Comparison of ENCODE assay signal across 9 mouse cellular contexts in the genomic region with DNA sequence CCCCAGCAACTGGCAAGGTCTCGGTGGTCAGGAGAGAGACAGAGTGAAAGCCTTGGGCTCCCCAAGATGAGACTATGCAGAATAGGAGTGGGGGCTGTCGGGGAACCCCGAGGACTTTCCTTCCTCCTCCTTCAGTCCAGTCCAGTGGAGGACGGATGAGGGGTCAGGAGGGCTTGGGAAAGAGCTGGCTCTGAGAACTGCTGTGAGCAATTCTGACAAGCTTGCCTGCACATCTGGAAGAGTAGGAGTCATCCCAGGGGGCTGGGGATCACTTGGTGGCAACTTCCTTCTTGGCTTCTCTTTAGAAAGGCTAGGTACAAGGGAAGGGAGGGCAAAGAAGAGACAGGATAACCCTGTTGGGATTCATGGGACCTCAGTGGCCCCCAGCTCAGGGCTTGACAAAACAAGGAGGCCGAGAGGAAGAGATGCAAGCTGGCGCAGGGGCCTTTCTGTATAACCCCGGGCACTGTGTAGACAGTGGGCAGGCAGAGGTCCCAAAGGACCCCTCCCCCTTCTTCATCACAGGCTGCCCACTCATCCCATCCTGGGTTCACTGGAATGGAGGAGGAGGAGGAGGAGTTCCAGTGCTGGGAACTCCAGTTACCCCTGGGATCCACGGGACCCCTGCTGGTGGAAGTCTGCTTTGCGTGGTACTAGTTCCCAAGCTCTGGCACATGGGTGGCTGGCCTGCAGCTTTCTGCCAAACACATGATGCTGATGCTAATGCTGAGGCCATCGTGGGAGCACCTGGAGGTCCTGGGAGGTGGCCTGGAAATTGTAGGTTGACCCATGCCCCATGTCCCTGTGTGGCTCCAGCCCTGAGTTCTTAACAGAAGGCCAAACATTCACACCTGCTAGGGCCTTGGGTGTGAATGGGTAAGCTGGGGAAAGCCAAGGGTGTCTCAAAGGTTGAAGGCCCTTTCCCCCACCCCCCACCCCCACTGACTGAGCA. TPM values are rescaled to one million over a fixed set of nuclear protein-coding genes. Genes with fewer than 3 reads are reported as not detected.
DNase-seq lines count a peak whose midpoint lies in the region; ATAC-seq and TF ChIP-seq lines count a peak whose summit lies in the region.
"Had no signal": no experiment of that assay in that cellular context is flagged by ENCODE, and none has a peak within 500 bp of the region (broad histone marks: within the 10 kb centered on the region; RNA-seq: fewer than 3 reads in every experiment).

No protein-coding gene starts in this region.

- peaks cover 21% of the 10 kb centered on the region for H3K4me1 ChIP-seq in liver, embryonic 13.5 days (replicated peaks)
- H3K4me1 ChIP-seq in liver, embryonic 12.5 days, result peaks cover 10% of the 10 kb centered on the region; the same call in 1 of the 2 replicates
- H3K4me1 ChIP-seq in forebrain, embryonic 14.5 days (ENCODE audit: control insufficient read depth, insufficient read depth, low read length), result no peaks in the 10 kb centered on the region
- H3K4me1 ChIP-seq: hindbrain, embryonic 15.5 days had no signal

- H3K9ac ChIP-seq in liver, embryonic 13.5 days, result no peak overlapping the region
- H3K9ac ChIP-seq in liver, embryonic 12.5 days, result no peak overlapping the region
- H3K9ac ChIP-seq in forebrain, embryonic 14.5 days (ENCODE audit: low read length), result no peak overlapping the region
- H3K9ac ChIP-seq: hindbrain, embryonic 15.5 days had no signal

- H3K4me2 ChIP-seq in liver, embryonic 13.5 days, result no peak overlapping the region
- H3K4me2 ChIP-seq in liver, embryonic 12.5 days, result no peak overlapping the region
- H3K4me2 ChIP-seq in forebrain, embryonic 14.5 days (ENCODE audit: low read length), result no peak overlapping the region
- H3K4me2 ChIP-seq: hindbrain, embryonic 15.5 days had no signal

- no peaks in the 10 kb centered on the region for H3K27me3 ChIP-seq in liver, embryonic 13.5 days
- H3K27me3 ChIP-seq in liver, embryonic 12.5 days (replicated peaks), result no peaks in the 10 kb centered on the region
- H3K27me3 ChIP-seq in Patski, result no peaks in the 10 kb centered on the region
- no peaks in the 10 kb centered on the region for H3K27me3 ChIP-seq in forebrain, embryonic 14.5 days (replicated peaks; ENCODE audit: control insufficient read depth, insufficient read depth, low read length)
- H3K27me3 ChIP-seq: hindbrain, embryonic 15.5 days had no signal

- peak overlapping the region; percentile 5; the same call in 1 of the 2 replicates for H3K27ac ChIP-seq in liver, embryonic 13.5 days
- H3K27ac ChIP-seq in liver, embryonic 12.5 days, result no peak overlapping the region
- no peak overlapping the region for H3K27ac ChIP-seq in forebrain, embryonic 14.5 days (ENCODE audit: low read depth, low read length)
- H3K27ac ChIP-seq: hindbrain, embryonic 15.5 days had no signal

- in situ Hi-C loops in Patski (cut with MboI; ENCODE audit: low pct_unique_long_range_greater_than_20kb), result no loop called here

- POLR2A ChIA-PET in Patski (lab: Charles Lee), result interaction anchor here (0.6 to 0.9 kb wide), 2 partner anchors 87 to 1888 kb away, joined by 3 to 6 read pairs; no protein-coding TSS in a partner anchor

- H3K9me3 ChIP-seq in liver, embryonic 13.5 days (replicated peaks), result no peaks in the 10 kb centered on the region
- H3K9me3 ChIP-seq in liver, embryonic 12.5 days (replicated peaks), result no peaks in the 10 kb centered on the region
- no peaks in the 10 kb centered on the region for H3K9me3 ChIP-seq in forebrain, embryonic 14.5 days (replicated peaks; ENCODE audit: control insufficient read depth, low read length)
- H3K9me3 ChIP-seq: hindbrain, embryonic 15.5 days had no signal

- no peak for ATAC-seq in liver, embryonic 13.5 days (ENCODE audit: low read depth)
- ATAC-seq in liver, embryonic 12.5 days, result no peak
- ATAC-seq in Patski, result peak; percentile 37
- no peak for ATAC-seq in forebrain, embryonic 14.5 days
- no peak for ATAC-seq in erythroblast, adult 5-6 weeks (replicated peaks; ENCODE audit: low FRiP score, poor library complexity, severe bottlenecking)

- DNase-seq in adrenal gland, adult (ENCODE audit: inconsistent age in 2 of 2, low spot score in 1 of 2), result peak; percentile 47 to 75
- no peak for DNase-seq in adrenal gland, adult 18-20 months (ENCODE audit: low spot score in 2 of 2)
- DNase-seq in liver, embryonic 13.5 days, result no peak
- DNase-seq in Patski (ENCODE audit: low read depth, low spot score), result no peak
- peak; percentile 70 to 75 for DNase-seq in kidney, postnatal 25 days
- no peak for DNase-seq in forebrain, embryonic 14.5 days (ENCODE audit: low spot score)

- TF ChIP-seq CTCF in Patski (IDR thresholded peaks at IDR 0.05), result no peak

- CTCF ChIA-PET in Patski (lab: Charles Lee), result interaction anchor here (0.8 to 1.5 kb wide), 5 partner anchors 13 to 163 kb away, joined by 3 to 4 read pairs (median 3); no protein-coding TSS in a partner anchor

- no peak overlapping the region for H3K4me3 ChIP-seq in liver, embryonic 13.5 days (replicated peaks)
- H3K4me3 ChIP-seq in liver, embryonic 12.5 days, result no peak overlapping the region
- H3K4me3 ChIP-seq in forebrain, embryonic 14.5 days (ENCODE audit: low read depth, low read length), result no peak overlapping the region
- H3K4me3 ChIP-seq: hindbrain, embryonic 15.5 days had no signal

- 79% methylated on average over 10 of the region's 10 CpGs for whole genome bisulfite sequencing in liver, embryonic 13.5 days (ENCODE audit: insufficient replicate concordance)
- WGBS in liver, embryonic 12.5 days (ENCODE audit: insufficient replicate concordance), result 80% methylated on average over 10 of the region's 10 CpGs
- 85% methylated on average over 10 of the region's 10 CpGs for WGBS in forebrain, embryonic 14.5 days

- H3K36me3 ChIP-seq in liver, embryonic 13.5 days, result peaks cover 90% of the 10 kb centered on the region
- peaks cover 97% of the 10 kb centered on the region for H3K36me3 ChIP-seq in liver, embryonic 12.5 days
- peaks cover 80% of the 10 kb centered on the region for H3K36me3 ChIP-seq in forebrain, embryonic 14.5 days (ENCODE audit: control insufficient read depth, insufficient read depth, low read length)

RNA-seq across cellular contexts. Expression of gene Txn2, which starts 8.0 kb away (rescaled TPM):
- 100 to 1,000 TPM; 544 to 611 TPM for total RNA-seq in adrenal gland, adult 18-20 months (2021)
- 235 and 238 TPM in 2 replicates for polyA plus RNA-seq in liver, embryonic 13.5 days (2015; fragmentation: Nextera tagmentation; extraction: Ambion mirVana)
- polyA plus RNA-seq in liver, embryonic 12.5 days (2016; fragmentation: Nextera tagmentation; extraction: Ambion mirVana), result 239 and 249 TPM in 2 replicates
- polyA plus RNA-seq in Patski (2021), result 181 TPM
- 269 and 291 TPM in 2 replicates for polyA plus RNA-seq in forebrain, embryonic 14.5 days (2014; fragmentation: Nextera tagmentation; extraction: Ambion mirVana)
- 63.7 and 67.4 TPM in 2 replicates for total RNA-seq in erythroblast, adult 5-6 weeks (2015; ENCODE audit: low replicate concordance)
- total RNA-seq in erythroblast, adult 5-6 weeks (2017; ENCODE audit: low replicate concordance), result 16.9 and 29.4 TPM in 2 replicates

RNA-seq across cellular contexts. Expression of gene Foxred2, which starts 35.7 kb away (rescaled TPM):
- 1 to 10 TPM; 2.8 to 3.5 TPM for total RNA-seq in adrenal gland, adult 18-20 months (2021)
- polyA plus RNA-seq in liver, embryonic 13.5 days (2015; fragmentation: Nextera tagmentation; extraction: Ambion mirVana), result 1.0 and 1.1 TPM in 2 replicates
- 1.3 and 1.7 TPM in 2 replicates for polyA plus RNA-seq in liver, embryonic 12.5 days (2016; fragmentation: Nextera tagmentation; extraction: Ambion mirVana)
- 16.1 TPM for polyA plus RNA-seq in Patski (2021)
- 12.3 and 12.8 TPM in 2 replicates for polyA plus RNA-seq in forebrain, embryonic 14.5 days (2014; fragmentation: Nextera tagmentation; extraction: Ambion mirVana)
- 2.1 and 5.9 TPM in 2 replicates for total RNA-seq in erythroblast, adult 5-6 weeks (2015; ENCODE audit: low replicate concordance)
- 2.5 and 4.7 TPM in 2 replicates for total RNA-seq in erythroblast, adult 5-6 weeks (2017; ENCODE audit: low replicate concordance)

RNA-seq across cellular contexts. Expression of gene Eif3d, which starts 49.8 kb away (rescaled TPM):
- 100 to 1,000 TPM; 149 to 156 TPM for total RNA-seq in adrenal gland, adult 18-20 months (2021)
- 200 and 222 TPM in 2 replicates for polyA plus RNA-seq in liver, embryonic 13.5 days (2015; fragmentation: Nextera tagmentation; extraction: Ambion mirVana)
- polyA plus RNA-seq in liver, embryonic 12.5 days (2016; fragmentation: Nextera tagmentation; extraction: Ambion mirVana), result 257 and 271 TPM in 2 replicates
- polyA plus RNA-seq in Patski (2021), result 231 TPM
- 167 and 199 TPM in 2 replicates for polyA plus RNA-seq in forebrain, embryonic 14.5 days (2014; fragmentation: Nextera tagmentation; extraction: Ambion mirVana)
- 41.5 and 85.3 TPM in 2 replicates for total RNA-seq in erythroblast, adult 5-6 weeks (2015; ENCODE audit: low replicate concordance)
- 47.5 and 50.3 TPM in 2 replicates for total RNA-seq in erythroblast, adult 5-6 weeks (2017; ENCODE audit: low replicate concordance)

Comparison
In these comparisons a context has a peak if more than half of its experiments do, and no peak if none do; other contexts are left out.
1. DNase-seq: peak in adrenal gland, adult (2 of 2) and kidney, postnatal 25 days (2 of 2); none in adrenal gland, adult 18-20 months (0 of 2), liver, embryonic 13.5 days (single experiment), Patski (single experiment) and forebrain, embryonic 14.5 days (single experiment).